Mouse (Mus musculus) lung, embryonic 15.5 days (tissue): ENCODE results near the gene Anapc2. TPM values are rescaled to one million over a fixed set of nuclear protein-coding genes. Genes with fewer than 3 reads are reported as not detected.

Experiments used
- ATAC-seq: fragments of 200-750 bp; cut with Nextera tagmentation; 2 replicates; pipeline ENCODE4 v1.8.0; 2017; ENCODE audit warnings: moderate number of reproducible peaks, borderline replicate concordance; ENCODE audit not compliant: low FRiP score, low TSS enrichment; ENCODE audit errors: extremely low read depth
- H3K27ac ChIP-seq: fragments of 300-500 bp; sonication (generic); 2 replicates; pipeline ENCODE4 v1.5.1; 2015; ENCODE audit warnings: moderate library complexity, mild to moderate bottlenecking, inconsistent platforms
- H3K27me3 ChIP-seq: fragments of 300-500 bp; sonication (generic); 2 replicates; pipeline ENCODE4 v1.6.1; 2015; ENCODE audit warnings: inconsistent platforms
- H3K36me3 ChIP-seq: fragments of 300-500 bp; sonication (generic); 2 replicates; pipeline ENCODE4 v1.6.1; 2015; ENCODE audit warnings: inconsistent platforms
- H3K4me1 ChIP-seq: fragments of 300-500 bp; sonication (generic); 2 replicates; pipeline ENCODE4 v1.6.1; 2015; ENCODE audit warnings: inconsistent platforms
- H3K4me2 ChIP-seq: fragments of 300-500 bp; sonication (generic); 2 replicates; pipeline ENCODE4 v1.6.1; 2015; ENCODE audit warnings: inconsistent platforms, mild to moderate bottlenecking, moderate library complexity
- H3K4me3 ChIP-seq: fragments of 300-500 bp; sonication (generic); 2 replicates; pipeline ENCODE4 v1.5.1; 2015; ENCODE audit warnings: mild to moderate bottlenecking, inconsistent platforms
- H3K9ac ChIP-seq: fragments of 300-500 bp; sonication (generic); 2 replicates; pipeline ENCODE4 v1.6.1; 2015; ENCODE audit warnings: inconsistent platforms
- H3K9me3 ChIP-seq: fragments of 300-500 bp; sonication (generic); 2 replicates; pipeline ENCODE4 v1.6.1; 2016; ENCODE audit warnings: inconsistent platforms
- WGBS: fragments of 180-500 bp; shearing (Covaris S2); methylation state at CpG from one replicate; pipeline ENCODE4 v1.1.7; 2015; 5-methylcytosine and 5-hydroxymethylcytosine counted together
- polyA plus RNA-seq: library from polyadenylated mRNA; unstranded; fragments of >200 nt; fragmentation: Nextera tagmentation; extraction: Ambion mirVana; gene quantifications from 2 replicates; pipeline ENCODE4 v1.2.1, GENCODE M21; 2015

Anapc2 gene
- polyA plus RNA-seq, 1 experiment from 2014 or later: 136 TPM

- Histone ChIP-seq H3K4me3 (no peak overlapping the region), H3K27me3 (peaks cover 93% of the 10 kb centered on the region), H3K9me3 (no peaks in the 10 kb centered on the region), H3K4me2 (no peak overlapping the region), H3K36me3 (no peaks in the 10 kb centered on the region), H3K27ac (no peak overlapping the region), H3K9ac (no peak overlapping the region), H3K4me1 (peaks cover 3% of the 10 kb centered on the region)
- 48% methylated on average over 10 of the region's 10 CpGs for WGBS
- no peak for ATAC-seq
Observed at GRCm38 (mm10) chr2:25310180-25310579, 37.9 kb downstream of the Anapc2 start.

GRCm38 (mm10) chr2:25310969-25311368 is 38.7 kb downstream of the Anapc2 start:
- Histone ChIP-seq H3K4me3 (no peak overlapping the region), H3K4me1 (no peaks in the 10 kb centered on the region)

GRCm38 (mm10) chr2:25311491-25311891 is 39.2 kb downstream of the Anapc2 start:
- no peak overlapping the region for H3K4me2 ChIP-seq
- H3K36me3 ChIP-seq: no peaks in the 10 kb centered on the region
- peaks cover 92% of the 10 kb centered on the region for H3K27me3 ChIP-seq
- no peak overlapping the region for H3K27ac ChIP-seq
- H3K9ac ChIP-seq: no peak overlapping the region
- no peaks in the 10 kb centered on the region for H3K9me3 ChIP-seq
- H3K4me3 ChIP-seq: no peak overlapping the region
- WGBS: 2% methylated on average over 11 of the region's 11 CpGs
- H3K4me1 ChIP-seq: no peaks in the 10 kb centered on the region
- ATAC-seq: no peak

More at GRCm38 (mm10) chr2:25310969-25311368, 38.7 kb downstream of the Anapc2 start:
- ATAC-seq: no peak
- 2% methylated on average over 22 of the region's 22 CpGs for WGBS
- Histone ChIP-seq H3K36me3 (no peaks in the 10 kb centered on the region), H3K27me3 (peaks cover 92% of the 10 kb centered on the region), H3K9me3 (no peaks in the 10 kb centered on the region), H3K27ac (no peak overlapping the region), H3K9ac (no peak overlapping the region), H3K4me2 (no peak overlapping the region)

GRCm38 (mm10) chr2:25318119-25318966 is 46.1 kb downstream of the Anapc2 start:
- 4% methylated on average over 31 of the region's 31 CpGs for WGBS
- Histone ChIP-seq H3K9ac (no peak overlapping the region), H3K36me3 (no peaks in the 10 kb centered on the region), H3K27me3 (peaks cover 63% of the 10 kb centered on the region), H3K27ac (no peak overlapping the region), H3K9me3 (no peaks in the 10 kb centered on the region), H3K4me1 (peaks cover 9% of the 10 kb centered on the region), H3K4me2 (peak overlapping the region; percentile 54), H3K4me3 (peak overlapping the region; percentile 26)
- ATAC-seq: no peak; the same call in 1 of the 2 replicates

GRCm38 (mm10) chr2:25318971-25319773 is 46.9 kb downstream of the Anapc2 start, which contains the start of gene Grin1:
Grin1 (minus strand) TSS chr2:25319187.
- Histone ChIP-seq H3K27me3 (peaks cover 55% of the 10 kb centered on the region), H3K9ac (no peak within 1 kb of the TSS), H3K9me3 (no peaks in the 10 kb centered on the region), H3K27ac (no peak within 1 kb of the TSS), H3K4me2 (peak within 1 kb of the TSS; percentile 54), H3K4me1 (peaks cover 9% of the 10 kb centered on the region), H3K36me3 (no peaks in the 10 kb centered on the region), H3K4me3 (peak within 1 kb of the TSS; percentile 26)
- ATAC-seq: peak; percentile 27; the same call in 1 of the 2 replicates
- 9% methylated on average over 58 of the region's 58 CpGs for WGBS

- no peak overlapping the region for H3K4me3 ChIP-seq
- no peaks in the 10 kb centered on the region for H3K9me3 ChIP-seq
- H3K27ac ChIP-seq: no peak overlapping the region
- ATAC-seq: no peak
- peaks cover 9% of the 10 kb centered on the region for H3K4me1 ChIP-seq
- 31% methylated on average over 2 of the region's 2 CpGs for WGBS
- no peak overlapping the region for H3K9ac ChIP-seq
- no peak overlapping the region for H3K4me2 ChIP-seq
- no peaks in the 10 kb centered on the region for H3K36me3 ChIP-seq
- peaks cover 49% of the 10 kb centered on the region for H3K27me3 ChIP-seq
Observed at GRCm38 (mm10) chr2:25320084-25320483, 47.8 kb downstream of the Anapc2 start.

- H3K9ac ChIP-seq: no peak overlapping the region
- H3K4me2 ChIP-seq: no peak overlapping the region
- H3K36me3 ChIP-seq: no peaks in the 10 kb centered on the region
- H3K9me3 ChIP-seq: no peaks in the 10 kb centered on the region
- H3K4me3 ChIP-seq: no peak overlapping the region
- no peaks in the 10 kb centered on the region for H3K4me1 ChIP-seq
- no peak overlapping the region for H3K27ac ChIP-seq
- WGBS: 62% methylated on average over 2 of the region's 2 CpGs
- no peak for ATAC-seq
- no peaks in the 10 kb centered on the region for H3K27me3 ChIP-seq
Observed at GRCm38 (mm10) chr2:25326036-25326435, 53.8 kb downstream of the Anapc2 start.

GRCm38 (mm10) chr2:25328440-25328839 is 56.2 kb downstream of the Anapc2 start:
- H3K36me3 ChIP-seq: no peaks in the 10 kb centered on the region
- ATAC-seq: no peak
- no peak overlapping the region for H3K4me3 ChIP-seq
- no peak overlapping the region for H3K4me2 ChIP-seq
- no peaks in the 10 kb centered on the region for H3K9me3 ChIP-seq
- peaks cover 11% of the 10 kb centered on the region for H3K4me1 ChIP-seq
- WGBS: 39% methylated on average over 7 of the region's 7 CpGs
- H3K27me3 ChIP-seq: no peaks in the 10 kb centered on the region
- no peak overlapping the region for H3K27ac ChIP-seq
- H3K9ac ChIP-seq: no peak overlapping the region

GRCm38 (mm10) chr2:25331470-25331869 is 59.2 kb downstream of the Anapc2 start:
- peak overlapping the region; percentile 54 for H3K4me2 ChIP-seq
- ATAC-seq: no peak
- peak overlapping the region; percentile 80 for H3K4me3 ChIP-seq
- H3K9me3 ChIP-seq: no peaks in the 10 kb centered on the region
- peaks cover 23% of the 10 kb centered on the region for H3K36me3 ChIP-seq
- no peak overlapping the region for H3K27ac ChIP-seq
- H3K4me1 ChIP-seq: peaks cover 17% of the 10 kb centered on the region
- peak overlapping the region; percentile 88 for H3K9ac ChIP-seq
- 47% methylated on average over 9 of the region's 9 CpGs for WGBS
- H3K27me3 ChIP-seq: no peaks in the 10 kb centered on the region

- peak within 1 kb of the TSS; percentile 80 for H3K27ac ChIP-seq
- H3K9me3 ChIP-seq: no peaks in the 10 kb centered on the region
- peak within 1 kb of the TSS; percentile 88 for H3K9ac ChIP-seq
- peak within 1 kb of the TSS; percentile 80 for H3K4me3 ChIP-seq
- ATAC-seq: peak; percentile 99
- peaks cover 17% of the 10 kb centered on the region for H3K4me1 ChIP-seq
- under 1% methylated on average over 78 of the region's 78 CpGs for WGBS
- H3K27me3 ChIP-seq: no peaks in the 10 kb centered on the region
- peaks cover 34% of the 10 kb centered on the region for H3K36me3 ChIP-seq
- peak within 1 kb of the TSS; percentile 87 for H3K4me2 ChIP-seq
Observed at GRCm38 (mm10) chr2:25332286-25333160, 60.2 kb downstream of the Anapc2 start, which contains the start of gene Man1b1. Man1b1 (plus strand) TSS chr2:25332338.

- 76% methylated on average over 2 of the region's 2 CpGs for WGBS
- H3K36me3 ChIP-seq: peaks cover 44% of the 10 kb centered on the region
Observed at GRCm38 (mm10) chr2:25333569-25333968, 61.3 kb downstream of the Anapc2 start.

More at GRCm38 (mm10) chr2:25333569-25333968, 61.3 kb downstream of the Anapc2 start:
- Histone ChIP-seq H3K4me3 (peak overlapping the region; percentile 80), H3K4me1 (peaks cover 17% of the 10 kb centered on the region), H3K9me3 (no peaks in the 10 kb centered on the region), H3K27me3 (no peaks in the 10 kb centered on the region), H3K4me2 (peak overlapping the region; percentile 87), H3K9ac (peak overlapping the region; percentile 85), H3K27ac (no peak overlapping the region)
- no peak for ATAC-seq
